Mouse (Mus musculus): ENCODE measurements around the gene Fn1.

Gene Fn1

GRCm38 (mm10) chr1:71651315-71651714 lies 1.7 kb downstream of the Fn1 start:
- DNase-seq (ENCODE audit: low read depth in 1 of 2, low spot score in 2 of 2): no peak

DNA sequence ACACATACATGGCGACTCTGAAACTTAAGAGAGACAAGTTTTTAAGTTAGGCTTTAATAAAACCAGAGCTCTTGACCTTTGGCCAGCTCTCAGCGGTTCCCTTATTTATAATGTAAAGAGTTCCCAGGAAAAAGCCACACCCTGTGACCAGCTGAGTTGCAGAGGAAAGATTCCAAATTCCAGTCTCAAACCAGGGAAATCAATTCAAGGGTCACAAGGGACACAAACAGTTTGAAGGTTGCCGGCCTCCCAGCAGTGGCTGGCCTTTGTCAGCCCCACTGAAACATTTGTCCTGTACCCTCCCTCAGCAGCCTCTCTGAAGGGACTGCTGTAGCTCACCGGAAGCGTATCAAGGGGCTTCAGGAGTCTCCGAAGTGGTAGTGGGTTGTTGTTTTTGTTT lies 2.3 kb downstream of the Fn1 start:
- DNase-seq (ENCODE audit: low read depth in 1 of 2, low spot score in 2 of 2): no peak

- DNase-seq (ENCODE audit: low read depth in 1 of 2, low spot score in 2 of 2): no peak
Measured at GRCm38 (mm10) chr1:71648166-71648565, 4.8 kb downstream of the Fn1 start.

- no peak for DNase-seq (ENCODE audit: low read depth in 1 of 2, low spot score in 2 of 2)
Measured at GRCm38 (mm10) chr1:71646774-71647173, 6.2 kb downstream of the Fn1 start.

- no peak for DNase-seq (ENCODE audit: low read depth in 1 of 2, low spot score in 2 of 2)
Measured at GRCm38 (mm10) chr1:71645999-71646398, 7.0 kb downstream of the Fn1 start.

- DNase-seq (ENCODE audit: low read depth in 1 of 2, low spot score in 2 of 2): no peak
Measured at GRCm38 (mm10) chr1:71645466-71645865, 7.5 kb downstream of the Fn1 start.

- no peak for DNase-seq (ENCODE audit: low read depth in 1 of 2, low spot score in 2 of 2)
Measured at GRCm38 (mm10) chr1:71642794-71643193, 10.2 kb downstream of the Fn1 start.

DNA sequence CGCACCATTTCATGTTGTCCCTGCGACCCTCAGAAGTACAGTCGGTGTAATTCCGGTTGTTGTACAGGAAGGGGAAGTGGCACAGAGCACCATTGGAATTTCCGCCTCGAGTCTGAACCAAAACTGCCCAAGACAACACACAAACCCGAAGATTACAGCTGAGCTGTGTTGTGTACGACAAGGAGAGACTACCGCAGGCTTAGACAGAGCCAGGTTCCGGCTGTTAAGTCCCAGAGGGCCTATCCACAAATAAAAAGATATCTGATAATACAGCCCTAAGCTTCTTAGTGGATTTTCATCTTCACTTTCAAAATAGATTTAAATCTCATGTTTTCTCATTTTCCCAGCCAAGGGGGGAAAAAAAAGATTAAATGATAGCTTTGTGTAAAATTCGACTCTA lies 11.8 kb downstream of the Fn1 start:
- DNase-seq (ENCODE audit: low read depth in 1 of 2, low spot score in 2 of 2): no peak

DNA sequence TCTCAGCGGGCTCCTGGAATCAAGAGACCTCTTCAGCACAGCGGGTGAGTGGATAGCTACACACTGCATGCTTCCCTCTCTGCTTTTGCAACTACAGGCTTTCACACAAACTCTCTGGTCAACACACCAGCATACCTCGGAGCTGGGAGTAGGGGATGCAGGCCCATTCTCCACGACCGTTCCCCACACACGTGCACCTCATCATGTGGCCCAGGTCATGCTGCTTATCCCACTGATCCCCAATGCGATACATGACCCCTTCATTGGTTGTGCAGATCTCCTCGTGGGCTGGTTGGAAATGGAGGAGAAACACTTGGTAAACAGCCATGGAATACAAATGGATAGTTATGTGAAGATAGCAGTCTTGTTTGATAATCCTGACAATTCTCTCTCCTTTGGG lies 12.8 kb downstream of the Fn1 start:
- DNase-seq (ENCODE audit: low read depth in 1 of 2, low spot score in 2 of 2): no peak

DNA sequence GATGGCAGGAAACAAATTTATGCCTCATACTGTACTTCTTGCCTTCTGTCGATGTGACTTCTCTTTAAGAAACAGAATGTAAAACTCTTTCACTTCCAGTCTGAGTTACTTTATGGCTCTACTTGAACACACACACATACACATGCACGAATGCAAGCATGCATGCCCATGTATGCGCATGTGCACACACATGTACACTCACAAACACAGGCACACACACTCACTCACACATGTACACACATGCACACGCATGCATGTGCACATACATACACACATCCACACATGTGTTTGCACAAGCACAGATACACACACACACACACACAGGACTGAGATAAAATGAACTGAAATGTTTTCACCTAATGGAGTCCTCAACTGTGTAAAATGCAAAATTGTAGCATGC lies 16.3 kb downstream of the Fn1 start:
- DNase-seq (ENCODE audit: low read depth in 1 of 2, low spot score in 2 of 2): no peak

DNA sequence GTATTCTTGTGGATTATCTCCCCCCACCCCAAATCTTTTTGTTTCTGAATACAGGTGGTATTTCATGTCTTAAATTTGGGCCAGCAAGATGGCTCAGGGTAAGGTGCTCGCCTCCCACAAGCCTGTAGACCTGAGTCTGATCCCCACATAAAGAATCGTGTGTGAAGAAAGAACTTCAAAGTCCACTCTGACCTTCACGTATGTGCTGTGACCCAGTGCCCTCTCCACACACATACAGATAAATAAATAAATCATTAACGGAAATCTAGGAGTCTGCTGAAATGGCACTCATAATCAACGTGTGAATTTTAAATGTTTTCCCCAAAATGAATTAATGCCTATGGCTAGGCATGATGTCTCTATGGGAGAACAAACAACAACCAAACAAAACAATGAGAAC lies 16.9 kb downstream of the Fn1 start:
- DNase-seq (ENCODE audit: low read depth in 1 of 2, low spot score in 2 of 2): no peak

- no peak for DNase-seq (ENCODE audit: low read depth in 1 of 2, low spot score in 2 of 2)
Measured at GRCm38 (mm10) chr1:71635101-71636014, 17.6 kb downstream of the Fn1 start.

DNA sequence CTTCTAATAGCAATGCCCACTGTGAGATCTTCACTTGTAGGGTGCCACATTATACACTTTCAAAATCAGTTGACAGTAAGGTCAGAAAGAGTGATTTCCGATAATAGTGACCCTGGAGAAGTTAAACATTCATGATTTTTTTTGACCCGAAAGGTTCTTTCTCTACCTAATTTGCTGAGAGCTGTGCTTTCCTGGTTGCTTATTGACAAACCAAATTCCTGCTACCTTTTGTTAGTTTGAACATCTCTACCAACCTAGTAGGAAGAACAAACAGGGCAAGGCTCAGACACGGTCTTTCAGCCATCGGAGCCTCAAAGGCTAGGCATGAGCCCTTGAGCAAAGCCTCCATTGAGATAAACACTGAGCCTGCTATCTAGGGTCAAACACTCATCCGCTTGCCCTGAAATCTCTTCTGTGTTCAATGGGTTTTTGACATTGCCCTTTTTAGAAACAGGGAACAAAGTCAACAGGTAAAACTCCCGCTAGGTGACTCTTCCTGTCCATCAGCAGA lies 18.5 kb downstream of the Fn1 start:
- no peak for DNase-seq (ENCODE audit: low read depth in 1 of 2, low spot score in 2 of 2)

GRCm38 (mm10) chr1:71632387-71632786 lies 20.6 kb downstream of the Fn1 start:
- DNase-seq (ENCODE audit: low read depth in 1 of 2, low spot score in 2 of 2): no peak

DNA sequence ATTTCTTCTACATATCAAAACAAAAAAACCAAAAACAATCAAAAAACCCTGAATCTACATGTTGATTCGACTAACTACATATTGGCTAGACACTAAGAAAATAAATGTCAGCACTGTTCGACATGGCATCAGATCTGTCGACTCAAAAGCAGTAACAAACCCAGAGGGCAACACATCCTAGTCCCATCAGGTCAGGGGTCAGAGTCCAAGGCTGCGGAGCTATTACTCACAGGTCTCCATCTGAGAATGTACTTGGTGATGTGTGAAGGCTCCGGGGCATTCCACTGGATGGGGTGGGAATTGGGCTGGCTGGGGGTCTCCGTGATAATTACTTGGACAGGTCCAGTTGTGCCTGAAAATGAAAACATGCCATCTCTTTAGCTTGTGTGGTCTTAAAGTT lies 21.2 kb downstream of the Fn1 start:
- DNase-seq (ENCODE audit: low read depth in 1 of 2, low spot score in 2 of 2): no peak

DNA sequence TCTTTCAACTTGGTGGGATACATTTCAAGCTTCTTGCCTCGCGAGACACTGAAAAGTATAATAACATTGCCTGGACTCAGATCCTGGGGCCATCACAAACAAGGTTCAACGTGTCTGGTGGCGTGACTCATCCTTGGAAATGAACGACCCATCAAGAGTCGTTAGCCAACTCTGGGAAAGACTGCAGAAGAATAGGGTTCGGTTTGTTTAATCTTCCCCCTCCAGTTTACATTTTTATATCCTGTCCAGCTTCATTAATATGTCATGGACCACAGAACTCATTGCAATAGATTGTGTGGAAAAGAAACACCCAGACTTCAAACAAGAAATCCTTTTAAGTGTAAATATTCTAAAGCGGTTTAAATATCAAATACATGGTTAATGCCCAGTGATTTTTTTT lies 22.8 kb downstream of the Fn1 start:
- no peak for DNase-seq (ENCODE audit: low read depth in 1 of 2, low spot score in 2 of 2)

GRCm38 (mm10) chr1:71623625-71624024 lies 29.4 kb downstream of the Fn1 start:
- no peak for DNase-seq (ENCODE audit: low read depth in 1 of 2, low spot score in 2 of 2)

GRCm38 (mm10) chr1:71621526-71621925 lies 31.5 kb downstream of the Fn1 start:
- no peak for DNase-seq (ENCODE audit: low read depth in 1 of 2, low spot score in 2 of 2)

DNA sequence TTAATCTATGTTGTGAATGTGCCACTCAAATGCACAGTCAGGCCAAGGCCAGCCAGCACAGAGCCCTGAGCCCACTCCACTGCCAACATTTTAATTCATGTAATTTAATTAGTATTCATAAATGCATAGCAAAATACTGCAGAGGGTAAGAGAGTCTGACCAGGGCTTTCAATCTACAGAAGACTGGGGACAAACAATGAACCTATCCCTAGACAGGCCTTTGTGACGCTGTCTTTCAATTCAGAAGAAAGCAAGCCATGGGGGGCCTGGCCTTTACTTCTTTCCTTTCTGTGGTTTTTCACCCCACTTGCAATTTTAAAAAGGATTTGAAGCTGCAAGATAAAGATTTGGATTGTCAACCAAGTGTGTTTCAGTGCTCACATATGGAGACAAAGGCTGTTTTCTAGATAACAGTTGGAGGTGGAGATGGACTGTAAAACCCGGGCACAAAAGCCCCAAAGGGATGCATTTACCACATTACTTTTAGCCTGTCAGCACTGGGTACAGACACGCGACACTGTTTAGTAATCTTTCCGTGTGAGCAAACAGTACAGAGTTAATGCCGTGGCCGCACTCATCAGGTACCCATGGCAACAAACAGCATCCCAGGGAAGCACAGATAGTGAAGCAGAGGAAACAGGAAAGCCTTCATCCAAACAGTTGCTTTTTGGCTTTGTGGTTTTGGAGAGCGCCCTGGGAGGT lies 38.3 kb downstream of the Fn1 start:
- no peak for DNase-seq (ENCODE audit: low read depth in 1 of 2, low spot score in 2 of 2)

DNA sequence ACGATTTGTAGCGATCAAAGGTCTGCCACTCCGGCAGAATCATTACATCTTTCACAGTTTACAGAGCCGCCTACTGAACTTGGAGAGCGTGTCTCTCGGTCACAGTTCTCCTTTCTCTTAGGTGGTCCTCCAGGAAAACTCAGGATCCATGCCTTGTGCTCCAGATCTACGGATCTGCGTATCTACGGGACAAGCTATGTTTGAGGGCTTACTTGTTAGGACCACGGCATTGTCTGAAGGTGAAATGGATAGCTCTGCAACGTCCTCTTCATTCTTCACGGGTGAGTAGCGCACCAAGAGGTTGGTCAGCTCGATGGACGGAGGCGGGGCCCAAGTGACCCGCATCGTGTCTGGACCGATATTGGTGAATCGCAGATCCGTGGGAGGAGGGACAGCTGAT lies 40.7 kb downstream of the Fn1 start:
- DNase-seq (ENCODE audit: low read depth in 1 of 2, low spot score in 2 of 2): no peak

DNA sequence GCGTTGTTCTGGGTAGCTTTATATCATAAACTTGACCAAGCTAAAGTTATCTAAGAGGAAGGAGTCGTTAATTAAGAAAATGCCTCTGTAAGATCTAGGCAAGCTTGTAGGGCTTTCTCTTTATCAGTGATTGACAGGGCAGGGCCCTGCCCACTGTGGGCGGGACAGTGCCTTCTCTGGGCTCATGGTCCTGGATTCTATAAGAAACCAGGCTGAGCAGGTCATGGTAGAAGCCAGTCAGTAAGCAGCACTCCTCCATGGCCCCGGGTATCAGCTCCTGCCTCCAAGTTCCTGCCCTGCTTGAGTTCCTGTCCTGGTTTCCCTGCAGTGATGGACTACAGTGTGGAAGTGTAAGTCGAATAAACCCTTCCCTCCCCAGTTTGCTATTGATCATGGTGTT lies 43.1 kb downstream of the Fn1 start:
- DNase-seq (ENCODE audit: low read depth in 1 of 2, low spot score in 2 of 2): no peak

GRCm38 (mm10) chr1:71609057-71609775 lies 43.8 kb downstream of the Fn1 start:
- DNase-seq (ENCODE audit: low read depth in 1 of 2, low spot score in 2 of 2): no peak

All from monocyte, adult 2 months (primary cell).